Mouse (Mus musculus) 3T3-L1 (cell line): ENCODE data around the gene Palld.

ENCODE experiments used
- DNase-seq: peaks from one replicate; pipeline ENCODE4 v3.0.0-alpha.2; 2015; ENCODE audit warnings: low read depth, low spot score

The Palld gene

DNA sequence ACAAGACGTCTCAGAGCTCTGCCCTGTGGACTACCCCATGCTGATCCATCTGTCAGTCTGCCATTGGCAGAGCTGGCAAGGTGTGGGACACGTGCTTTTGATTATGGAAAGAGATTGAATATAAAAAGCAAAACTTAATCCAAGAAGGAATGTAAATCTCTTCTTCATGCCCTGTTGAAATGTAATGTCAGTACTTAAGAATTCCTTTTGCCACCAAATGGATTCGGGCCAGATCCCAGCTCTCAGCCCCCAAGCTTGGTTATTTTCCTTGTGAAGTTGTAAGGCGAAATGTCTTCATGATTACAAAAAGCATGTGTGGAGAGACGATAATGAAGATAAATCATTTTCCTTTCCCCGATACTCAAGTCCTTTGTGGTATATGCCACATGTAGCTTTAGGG lies 126.6 kb downstream of the Palld start:
- peak; percentile 76 for DNase-seq

DNA sequence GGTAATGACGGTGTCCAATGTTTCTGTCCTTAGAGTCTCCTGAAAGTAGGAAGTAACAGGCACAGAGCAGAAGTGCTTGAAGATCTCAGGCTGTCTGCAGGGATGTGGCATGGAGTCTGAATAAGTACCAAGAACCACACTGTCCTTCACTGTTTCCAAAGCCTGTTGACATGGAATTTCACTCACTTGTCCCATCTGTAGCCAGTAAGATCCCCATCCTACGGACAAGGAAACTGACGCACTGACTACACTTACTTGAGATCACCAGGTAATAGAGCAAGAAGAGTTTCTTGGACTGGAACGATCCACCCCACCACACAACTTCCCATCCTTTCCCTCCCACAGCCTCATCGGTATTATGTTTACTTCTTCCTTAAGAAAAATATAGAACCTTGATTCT lies 128.3 kb downstream of the Palld start:
- no peak for DNase-seq

DNA sequence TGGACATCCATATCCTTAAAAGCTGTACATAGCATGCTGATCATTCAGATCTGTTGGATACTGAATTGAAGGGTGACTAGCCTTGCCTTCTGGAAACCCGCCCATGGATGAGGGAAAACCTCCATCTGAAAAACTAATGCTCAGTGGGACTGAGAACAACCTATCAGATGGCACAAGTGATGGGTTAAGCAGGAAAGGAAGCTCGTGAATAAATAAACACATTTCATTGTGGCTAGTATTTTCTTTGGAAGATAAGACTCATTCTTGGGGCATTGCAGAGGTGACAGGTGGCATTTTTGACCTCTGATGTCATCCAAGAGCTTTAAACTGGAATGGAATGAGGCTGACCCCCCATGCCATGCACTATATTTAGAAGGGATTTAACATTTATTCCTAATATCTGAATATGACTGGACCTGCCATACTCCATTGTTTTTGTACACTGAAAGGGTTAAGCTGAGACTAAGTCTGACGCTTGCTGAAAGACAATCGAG lies 128.8 kb downstream of the Palld start:
- DNase-seq: peak; percentile 56

DNA sequence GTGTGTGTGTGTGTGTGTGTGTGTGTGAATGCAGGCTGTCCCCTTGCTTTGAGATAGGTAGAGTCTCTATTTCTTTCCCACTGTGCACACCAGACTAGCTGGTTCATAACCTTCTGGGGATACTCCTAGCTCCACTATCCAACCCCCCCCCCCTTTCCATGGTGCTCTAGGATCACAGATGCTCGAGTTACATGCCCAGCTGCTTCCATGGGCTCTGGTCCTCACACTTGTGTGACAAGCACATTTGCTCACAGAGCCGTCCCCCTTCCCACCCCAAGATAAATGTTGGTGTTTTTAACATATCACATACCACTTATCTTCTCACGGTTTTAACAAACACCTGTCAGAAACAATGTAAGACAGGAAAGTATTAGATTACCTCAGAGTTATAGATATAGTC lies 131.2 kb downstream of the Palld start:
- no peak for DNase-seq

DNA sequence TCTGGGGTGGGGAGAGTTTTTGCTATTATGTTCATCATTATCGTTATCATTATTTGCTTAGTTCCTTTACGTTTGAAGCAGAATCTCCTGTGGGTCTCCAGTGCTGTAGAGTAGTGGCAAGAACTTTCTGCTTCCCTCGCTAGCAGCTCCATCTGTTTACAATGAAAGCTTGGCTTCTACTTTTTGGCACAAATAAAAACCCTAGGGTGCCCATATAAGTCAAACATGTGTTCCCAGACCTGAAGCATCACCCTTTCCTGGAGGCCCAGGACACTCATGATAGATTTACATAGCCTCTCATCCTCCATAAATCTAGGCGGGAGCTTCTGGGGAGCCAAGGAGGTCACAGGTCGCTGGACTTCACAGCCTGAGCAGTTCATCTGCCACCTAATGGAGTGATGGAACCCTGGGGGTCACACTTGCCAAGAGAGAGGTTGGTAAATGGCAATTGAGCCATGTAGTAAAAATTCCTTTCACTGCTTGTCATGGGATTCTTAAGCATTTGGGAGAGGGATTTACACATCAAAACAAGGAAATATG lies 133.1 kb downstream of the Palld start:
- DNase-seq: peak; percentile 32

DNA sequence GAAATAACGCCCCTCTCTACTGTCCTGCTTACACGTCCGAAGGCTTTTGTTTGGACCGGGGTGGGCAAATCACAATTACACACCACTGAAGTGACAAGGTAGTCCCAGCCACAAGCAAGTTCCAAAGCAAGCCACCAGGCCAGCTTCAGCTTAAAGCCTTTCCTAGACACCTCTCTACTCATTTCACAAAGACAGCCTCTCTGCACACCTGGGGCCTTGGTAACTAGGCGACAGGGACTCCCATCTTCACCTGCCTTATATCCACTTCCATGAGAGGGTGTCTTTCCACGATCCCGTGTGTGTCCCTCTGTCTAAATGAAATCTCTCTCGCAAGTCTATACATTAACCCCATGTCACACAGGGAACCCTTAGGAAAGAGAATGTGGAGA lies 142.3 kb downstream of the Palld start:
- no peak for DNase-seq

DNA sequence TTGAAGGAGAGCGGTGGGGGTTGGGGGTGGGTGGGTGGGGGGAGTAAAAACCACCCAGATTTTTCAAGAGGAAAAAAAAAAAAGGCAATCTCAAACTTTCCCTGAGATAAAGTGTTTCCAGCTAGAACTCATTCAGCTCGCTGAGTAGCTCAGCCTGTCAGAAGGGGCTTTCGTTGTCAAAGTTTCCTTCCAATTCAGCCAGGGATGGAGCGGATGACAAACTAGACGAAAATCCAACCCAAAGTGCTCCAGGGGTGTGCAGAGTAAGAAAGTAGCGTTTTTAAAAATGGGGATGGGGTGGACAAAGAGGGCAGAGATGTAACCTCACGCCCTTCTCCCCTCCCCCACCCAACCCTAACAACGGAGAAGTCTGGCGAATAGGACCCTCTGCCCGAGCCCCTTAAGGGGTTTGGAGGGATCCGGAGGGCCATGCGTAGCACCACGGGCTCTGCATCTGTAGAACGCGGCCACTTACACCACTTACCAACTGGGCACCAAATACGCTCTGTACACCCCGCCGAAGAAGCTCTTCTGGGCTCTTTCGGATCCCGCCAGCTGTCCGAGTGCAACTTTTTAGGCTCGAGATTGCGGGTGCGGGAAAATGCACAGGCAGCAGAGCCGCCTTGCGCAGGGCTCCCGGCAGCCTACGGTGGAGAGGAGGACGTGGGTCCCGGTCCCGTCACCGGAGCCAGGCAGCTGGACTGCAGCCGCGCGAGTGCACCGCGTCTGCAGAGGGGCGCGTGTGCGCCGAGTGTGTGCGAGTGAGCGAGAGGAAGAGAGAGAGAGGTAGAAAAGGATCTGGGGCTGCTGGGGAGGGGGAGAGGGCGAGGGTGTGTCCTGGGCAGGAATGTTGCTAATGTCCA lies 142.9 kb downstream of the Palld start:
- no peak for DNase-seq

DNA sequence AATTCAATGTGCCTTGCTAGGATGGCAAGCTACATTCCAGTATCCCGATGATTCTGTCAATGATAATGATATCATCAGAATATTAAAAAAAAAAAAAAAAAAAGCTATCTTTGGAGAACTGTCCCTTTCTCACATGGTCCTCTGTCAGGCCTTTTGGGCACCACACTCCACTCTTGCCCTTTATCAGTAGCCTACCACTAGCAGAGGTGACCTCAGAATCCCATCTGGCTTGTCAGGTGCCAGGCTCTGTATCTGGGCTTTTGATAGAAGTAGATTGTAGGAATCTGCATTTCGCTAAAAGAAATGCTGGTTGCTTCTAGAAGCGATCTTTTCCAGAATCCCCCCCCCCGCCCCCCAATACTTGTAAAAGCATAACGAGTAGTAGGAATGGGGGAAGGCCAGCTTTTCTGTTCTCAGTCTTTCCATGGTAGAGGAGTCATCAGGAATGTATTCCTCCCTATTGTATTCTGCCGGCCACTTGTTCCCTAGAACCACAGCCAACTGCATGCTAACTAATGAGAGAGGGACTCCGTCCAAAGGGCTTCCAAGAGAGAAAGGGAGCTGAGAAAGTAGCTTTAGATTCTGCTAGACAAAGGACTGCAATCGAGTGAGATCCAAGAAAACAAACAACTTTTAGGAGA lies 143.7 kb downstream of the Palld start:
- peak; percentile 36 for DNase-seq

DNA sequence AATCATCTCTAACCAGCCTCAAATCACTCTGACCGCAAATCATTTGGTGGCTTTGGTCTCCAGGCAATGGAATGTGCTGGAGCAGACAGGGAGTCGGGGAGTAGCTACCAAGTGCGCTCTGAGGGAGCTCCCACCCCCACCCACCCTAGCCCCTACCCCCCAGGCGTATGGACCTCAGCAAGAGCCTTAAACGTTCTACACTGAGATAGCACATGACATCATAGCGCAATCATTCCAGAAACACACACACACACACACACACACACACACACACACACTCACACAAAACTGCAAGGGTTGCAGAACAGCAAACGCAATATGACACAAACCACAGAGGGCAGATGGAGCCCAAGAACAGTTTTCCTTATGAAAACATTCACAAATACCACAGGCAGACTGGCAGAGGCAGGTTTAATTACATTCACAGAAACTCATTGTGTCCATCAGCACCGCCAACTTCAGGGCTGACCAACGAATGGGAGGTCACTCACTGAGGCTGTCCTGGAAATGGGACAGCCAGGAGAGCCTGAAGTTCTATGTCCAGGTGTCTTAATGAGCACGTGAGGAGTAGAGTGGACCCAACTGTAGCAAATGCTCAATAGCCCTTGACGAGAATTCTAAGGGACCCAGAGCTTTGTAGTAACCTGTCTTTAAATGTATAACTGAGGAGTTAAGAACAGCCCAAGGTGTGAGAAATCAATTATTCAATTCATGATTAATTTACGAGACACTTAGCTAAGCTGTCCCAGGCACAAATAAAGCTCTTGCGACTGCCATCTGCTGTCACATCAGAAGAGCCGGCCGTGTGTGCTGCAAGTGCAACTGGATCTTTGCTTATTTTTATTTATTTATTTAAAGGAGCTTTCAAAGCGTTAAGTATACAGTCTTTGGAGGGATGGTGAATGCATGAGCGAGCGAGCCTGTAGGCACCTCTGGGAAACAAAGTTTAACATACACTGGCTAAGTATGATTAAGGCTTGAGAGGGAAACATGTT lies 145.2 kb downstream of the Palld start:
- DNase-seq: peak; percentile 81

DNA sequence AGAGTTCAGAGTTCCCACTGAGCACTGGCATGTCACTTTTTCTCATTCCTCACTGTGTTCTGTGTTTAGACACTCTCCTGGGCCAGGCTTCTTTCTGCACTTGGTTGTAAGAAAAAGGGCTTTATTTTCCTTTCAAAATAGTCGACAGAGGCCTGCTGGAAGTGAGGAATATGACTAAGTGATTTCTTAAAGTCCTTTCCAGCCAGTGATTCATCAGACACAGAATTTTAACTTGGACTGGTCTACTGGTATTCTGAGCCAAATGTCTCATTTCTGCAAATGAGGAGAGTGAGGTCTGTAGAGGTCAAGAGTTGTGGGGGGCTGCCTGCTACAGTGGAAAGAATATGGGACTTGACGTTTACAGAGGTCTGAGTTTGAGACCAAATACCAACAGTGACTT lies 147.3 kb downstream of the Palld start:
- peak; percentile 85 for DNase-seq

DNA sequence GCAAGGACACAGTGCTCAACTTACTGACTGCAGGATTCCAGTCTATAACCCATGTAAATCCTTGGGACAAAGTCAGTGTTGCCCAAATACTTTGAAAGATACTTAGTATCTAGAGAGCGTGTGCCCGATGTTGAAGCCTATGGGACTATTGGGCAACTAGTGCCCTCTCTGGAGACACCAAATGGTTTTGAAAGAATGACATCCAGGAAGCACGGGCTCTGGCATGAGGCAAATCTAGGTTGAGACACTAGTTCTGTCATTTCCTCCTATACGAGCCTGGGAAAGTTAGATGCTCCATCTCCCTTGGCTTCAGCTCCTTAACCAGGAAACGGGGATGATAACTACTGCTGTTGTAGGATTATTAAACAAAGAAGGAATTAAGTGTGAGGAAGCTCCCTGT lies 155.4 kb downstream of the Palld start:
- DNase-seq: no peak

DNA sequence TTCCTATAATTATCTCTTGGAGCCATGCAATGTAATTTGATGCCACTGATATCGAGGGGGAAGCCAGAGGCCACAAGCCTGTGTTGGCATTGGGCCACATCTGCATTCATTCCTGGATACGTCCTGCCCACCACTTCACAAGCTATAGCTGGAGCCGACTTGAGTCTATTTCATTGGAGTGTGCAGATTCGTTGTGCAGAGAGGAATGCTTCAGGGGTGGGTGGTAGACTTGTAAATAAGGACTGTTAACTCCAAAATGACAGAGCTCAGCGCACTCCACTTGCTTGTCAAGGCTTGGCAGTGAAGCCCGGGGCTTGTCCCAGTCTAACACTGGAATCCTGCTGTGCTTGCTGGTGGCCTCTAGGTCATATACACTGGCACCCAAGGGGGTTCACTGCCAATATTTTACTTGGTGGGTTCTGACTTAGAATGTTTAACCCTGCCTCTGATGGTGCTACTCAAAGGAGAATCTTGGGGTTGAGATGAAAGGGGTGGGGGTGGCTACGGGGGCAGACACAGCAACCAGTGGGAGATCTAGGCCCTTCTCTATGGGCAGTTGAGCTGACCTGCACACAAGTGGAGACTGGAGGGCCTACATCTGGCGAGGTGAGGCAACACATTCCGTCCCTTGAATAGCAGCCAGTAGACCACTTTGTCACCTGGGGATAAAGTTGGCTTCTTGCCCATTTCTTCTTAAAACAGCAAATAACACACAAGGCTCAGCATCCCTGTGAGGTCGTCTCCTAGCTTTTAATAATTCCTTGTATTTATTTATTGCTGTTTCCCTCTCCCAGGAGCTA lies 157.1 kb downstream of the Palld start:
- DNase-seq: peak; percentile 60

DNA sequence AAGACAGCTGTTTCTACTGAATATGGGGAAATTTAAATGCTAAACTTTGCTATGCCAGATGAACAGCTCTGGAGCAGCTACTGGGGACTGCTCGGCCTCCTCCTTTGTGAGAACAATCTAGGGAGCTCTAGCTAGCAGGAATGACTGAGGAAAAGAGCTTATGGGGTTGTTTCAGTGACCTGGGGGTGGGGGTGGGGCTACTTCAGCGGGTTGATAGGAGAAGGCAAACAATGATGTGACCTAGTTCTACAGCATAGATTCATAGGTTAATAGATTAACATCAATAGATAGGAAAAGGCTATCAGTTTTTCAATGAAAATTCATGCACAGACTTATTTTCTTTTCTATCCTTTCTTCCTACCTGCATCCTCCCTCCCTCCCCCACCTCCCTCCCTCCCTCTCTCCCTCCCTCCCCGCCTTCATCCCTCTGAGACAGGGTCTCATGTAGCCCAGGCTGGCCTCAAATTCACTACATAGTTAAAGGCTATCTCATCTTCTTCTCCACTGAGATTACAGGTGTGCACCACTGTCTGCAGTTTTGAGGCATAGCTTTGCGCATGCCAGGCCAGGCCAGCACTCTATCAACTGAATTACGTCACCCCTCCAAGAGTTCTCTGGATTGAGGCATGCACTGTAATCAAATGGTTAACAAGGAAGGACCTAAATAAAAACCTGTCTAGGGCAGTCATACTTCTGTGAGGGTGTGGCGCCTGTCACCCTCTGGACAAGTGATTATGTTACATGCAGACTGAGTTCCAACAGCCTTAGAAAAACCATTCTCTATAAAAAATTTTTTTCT lies 158.5 kb downstream of the Palld start:
- DNase-seq: no peak

DNA sequence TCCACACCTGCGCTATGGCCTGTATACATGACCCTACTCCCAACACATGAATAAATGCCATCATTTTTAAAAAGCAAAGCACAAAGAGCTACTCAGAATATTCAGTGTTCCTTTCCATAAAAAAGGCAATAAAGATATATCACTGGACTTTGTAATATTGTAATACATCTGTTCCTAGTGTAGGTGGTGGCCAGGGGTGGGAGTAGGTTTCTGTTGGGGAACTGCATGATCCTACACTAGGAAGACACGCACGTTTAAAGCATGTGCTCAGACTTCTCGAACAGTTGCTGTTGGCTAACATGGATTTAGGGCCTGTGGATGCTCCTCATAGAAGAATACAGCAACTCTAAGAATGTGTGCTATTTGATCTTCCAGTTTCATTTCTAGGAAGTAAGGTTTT lies 165.0 kb downstream of the Palld start:
- DNase-seq: no peak

DNA sequence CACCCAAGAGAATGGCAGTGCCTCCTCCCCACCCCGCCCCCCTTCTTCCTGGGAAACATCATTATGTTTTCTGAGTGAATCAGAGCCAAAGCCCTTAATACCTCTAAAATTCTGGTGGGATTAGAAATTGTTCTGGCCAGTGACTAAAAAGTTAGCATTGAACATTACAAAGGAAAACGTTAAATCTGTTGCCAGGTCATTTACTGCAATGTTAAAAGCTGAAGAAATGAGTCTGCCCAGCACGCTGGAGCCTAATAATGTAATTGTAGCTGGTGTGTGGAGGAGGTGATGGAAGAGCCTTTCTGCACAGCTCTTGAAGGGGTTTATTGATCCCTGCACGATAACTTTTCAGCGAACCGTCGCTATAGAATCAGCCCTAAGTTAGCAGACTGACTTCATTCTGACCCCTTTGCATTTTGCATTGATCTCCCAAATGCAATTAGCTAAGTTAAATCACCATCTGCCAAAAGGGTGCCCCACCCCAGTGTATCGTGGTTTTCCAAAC lies 165.7 kb downstream of the Palld start:
- no peak for DNase-seq

DNA sequence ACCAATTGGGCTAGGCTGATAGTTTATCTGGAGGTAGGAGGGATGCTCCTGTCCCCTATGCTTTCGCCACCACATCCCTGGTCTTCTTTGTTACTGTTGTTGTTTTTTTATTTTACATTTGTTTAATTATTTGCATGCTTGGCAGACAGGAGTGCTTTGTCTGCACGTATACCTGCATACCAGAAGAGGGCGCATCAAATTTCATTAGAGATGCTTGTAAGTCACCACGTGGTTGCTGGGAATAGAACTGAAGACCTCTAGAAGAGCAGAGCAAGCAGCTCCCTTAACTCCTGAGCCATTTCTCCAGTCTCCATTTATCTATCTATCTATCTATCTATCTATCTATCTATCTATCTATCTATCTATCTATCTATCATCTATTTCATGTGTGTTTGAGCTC lies 166.4 kb downstream of the Palld start:
- peak; percentile 37 for DNase-seq

DNA sequence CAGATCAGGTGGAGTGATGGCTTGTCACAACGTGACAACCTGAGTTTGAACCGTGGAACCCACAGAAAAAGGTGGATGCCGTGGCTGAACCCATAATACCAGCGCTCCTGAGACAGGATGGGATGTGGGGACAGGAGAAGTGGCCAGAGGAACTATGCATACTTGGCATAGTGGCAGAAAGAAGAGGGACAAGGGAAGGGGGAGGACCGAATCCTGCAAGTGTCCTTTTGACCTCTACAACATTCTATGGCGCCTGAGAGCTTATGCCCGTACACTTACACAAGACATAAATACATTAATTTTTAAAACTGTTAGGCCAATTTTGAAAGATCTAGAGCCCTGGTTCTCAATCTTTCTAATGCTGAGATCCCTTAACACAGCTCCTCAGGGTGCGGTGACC lies 168.3 kb downstream of the Palld start:
- no peak for DNase-seq

DNA sequence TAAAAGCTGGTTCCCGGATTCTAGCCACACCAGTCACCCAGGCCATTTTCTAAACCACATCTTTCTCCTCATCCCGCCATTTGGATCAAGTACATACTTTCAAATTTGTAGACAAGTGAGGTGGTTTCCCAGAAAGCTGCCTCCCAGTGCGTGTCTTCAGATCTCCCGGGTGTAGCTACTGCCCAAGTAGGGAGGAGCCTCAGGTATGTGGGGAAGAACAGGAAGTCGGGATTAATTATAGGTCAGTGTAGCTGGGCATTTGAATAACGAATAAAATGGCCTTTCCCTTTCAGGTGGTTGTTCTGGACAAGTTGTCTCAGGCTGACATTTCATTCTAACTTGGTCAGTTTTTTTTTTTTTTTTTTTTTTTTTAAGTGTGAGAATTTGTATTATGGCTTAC lies 170.3 kb downstream of the Palld start:
- no peak for DNase-seq

DNA sequence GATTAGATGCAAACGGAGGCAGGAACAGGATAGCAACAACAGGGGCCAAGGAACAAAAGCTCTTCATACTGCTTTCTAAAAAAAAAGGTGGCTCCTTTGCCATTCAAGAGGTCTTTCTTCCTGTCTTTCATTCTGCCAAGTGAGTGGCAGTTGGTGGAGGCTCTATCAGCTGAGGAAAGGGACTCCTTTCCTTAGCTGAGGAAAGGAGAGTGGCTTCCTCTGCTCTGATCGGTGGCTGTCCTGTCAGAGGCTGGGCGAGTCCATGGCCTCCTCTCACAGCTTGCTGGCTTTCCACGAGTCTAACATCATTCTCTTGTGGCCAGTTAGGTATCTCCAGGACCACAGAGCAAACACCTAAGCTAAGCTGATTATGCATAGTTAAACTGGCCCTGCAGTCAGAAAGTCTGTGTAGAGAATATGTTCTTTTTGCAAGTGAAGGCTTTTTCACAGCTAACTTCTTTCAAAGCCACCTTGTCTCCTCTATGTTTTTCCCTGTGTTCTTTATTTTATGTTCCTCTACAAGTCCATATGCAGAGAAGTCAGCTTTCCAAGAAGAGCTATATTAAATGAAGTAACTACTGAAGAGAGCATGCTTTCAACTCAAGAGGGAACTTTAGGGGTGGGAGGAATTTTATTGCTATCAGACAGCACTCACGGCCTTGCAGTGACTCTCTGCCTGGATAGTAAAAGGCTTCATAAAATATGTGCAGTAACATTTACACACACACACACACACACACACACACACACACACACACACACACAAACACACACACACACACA lies 171.0 kb downstream of the Palld start:
- no peak for DNase-seq
